In genomic region chr9:118887201-118887600, GRCm38 (mm10) we compare ENCODE assay signal across 17 mouse cellular contexts. TPM values are rescaled to one million over a fixed set of nuclear protein-coding genes. Genes with fewer than 3 reads are reported as not detected.
A peak's percentile ranks its signal among the peaks of the same experiment; 100 is the strongest.
DNase-seq lines count a peak whose midpoint lies in the region; ATAC-seq lines count a peak whose summit lies in the region.
"Had no signal": no experiment of that assay in that cellular context is flagged by ENCODE, and none has a peak within 500 bp of the region (broad histone marks: within the 10 kb centered on the region; RNA-seq: fewer than 3 reads in every experiment).

No protein-coding gene starts in this region.

- no peak overlapping the region for H3K4me3 ChIP-seq in heart, embryonic 11.5 days (ENCODE audit: low read depth, low read length)
- H3K4me3 ChIP-seq: forebrain, embryonic 13.5 days; hindbrain, embryonic 12.5 days; midbrain, embryonic 15.5 days had no signal

- ATAC-seq in heart, embryonic 11.5 days (replicated peaks; ENCODE audit: insufficient number of reproducible peaks, low FRiP score, low TSS enrichment), result no peak
- ATAC-seq: forebrain, embryonic 13.5 days; midbrain, embryonic 15.5 days had no signal

- no peaks in the 10 kb centered on the region for H3K9me3 ChIP-seq in heart, embryonic 11.5 days (replicated peaks; ENCODE audit: control insufficient read depth, low read length)
- H3K9me3 ChIP-seq: forebrain, embryonic 13.5 days; hindbrain, embryonic 12.5 days; midbrain, embryonic 15.5 days had no signal

- peak; percentile 28 for DNase-seq in adrenal gland, adult 2 months
- no peak for DNase-seq in adrenal gland, adult 18-20 months (ENCODE audit: low spot score in 2 of 2)
- peak; percentile 39 to 53 for DNase-seq in heart, adult 9 months (ENCODE audit: low spot score in 2 of 2)
- peak; percentile 30 for DNase-seq in gastrocnemius, postnatal 14 days
- DNase-seq in heart, postnatal 14 days, result peak; percentile 15 to 52
- no peak for DNase-seq in spleen, postnatal 10 days (ENCODE audit: low spot score in 2 of 2)
- no peak for DNase-seq in left cerebral cortex, postnatal 36 days (ENCODE audit: low spot score in 2 of 2)
- DNase-seq: adrenal gland, postnatal 36 days; cerebellum, adult 8-10 months; kidney, adult 9 months; lung, adult 18-20 months; right cerebral cortex, postnatal 4 days; thymus, adult 18-20 months had no signal

- intact Hi-C loops in gastrocnemius, postnatal 14 days (cut with DNase I; ENCODE audit: low total_unique reads), result no loop called here
- intact Hi-C loops in heart, postnatal 14 days (cut with DNase I), result no loop called here
- intact Hi-C loops in left cerebral cortex, postnatal 36 days (cut with DNase I), result no loop called here

- H3K27ac ChIP-seq in heart, embryonic 11.5 days (ENCODE audit: low read depth, low read length), result no peak overlapping the region
- H3K27ac ChIP-seq: forebrain, embryonic 13.5 days; hindbrain, embryonic 12.5 days; midbrain, embryonic 15.5 days had no signal

- no peaks in the 10 kb centered on the region for H3K36me3 ChIP-seq in heart, embryonic 11.5 days (ENCODE audit: control insufficient read depth, insufficient read depth, low read length)
- H3K36me3 ChIP-seq: hindbrain, embryonic 12.5 days; midbrain, embryonic 15.5 days had no signal

- WGBS in heart, embryonic 11.5 days (ENCODE audit: insufficient replicate concordance), result 86% methylated on average over 7 of the region's 7 CpGs

- H3K9ac ChIP-seq in heart, embryonic 11.5 days (ENCODE audit: low read depth, low read length), result no peak overlapping the region
- H3K9ac ChIP-seq: forebrain, embryonic 13.5 days; hindbrain, embryonic 12.5 days; midbrain, embryonic 15.5 days had no signal

- 0 out of 2 replicates have a peak, but pooled peaks cover 3% of the 10 kb centered on the region for H3K4me1 ChIP-seq in heart, embryonic 11.5 days (ENCODE audit: control insufficient read depth, insufficient read depth, low read length)
- H3K4me1 ChIP-seq: midbrain, embryonic 15.5 days had no signal

- no peak overlapping the region for H3K4me2 ChIP-seq in heart, embryonic 11.5 days
- H3K4me2 ChIP-seq: forebrain, embryonic 13.5 days; hindbrain, embryonic 12.5 days; midbrain, embryonic 15.5 days had no signal

- H3K27me3 ChIP-seq in heart, embryonic 11.5 days (ENCODE audit: control insufficient read depth, insufficient read depth, low read length), result no peaks in the 10 kb centered on the region; the same call in 1 of the 2 replicates
- H3K27me3 ChIP-seq: forebrain, embryonic 13.5 days; hindbrain, embryonic 12.5 days; midbrain, embryonic 15.5 days had no signal

RNA-seq across cellular contexts. Expression of gene Ctdspl, which starts 39.1 kb away (rescaled TPM):
- 10 to 100 TPM; 28.0 to 33.1 TPM for total RNA-seq in adrenal gland, adult 2 months (2021)
- 19.8 and 21.0 TPM in 2 replicates for polyA plus RNA-seq in adrenal gland, adult 2 months (2012; rRNA removed)
- 10 to 100 TPM; 28.8 to 37.7 TPM for total RNA-seq in adrenal gland, adult 18-20 months (2021)
- polyA plus RNA-seq in heart, embryonic 11.5 days (2014; fragmentation: Nextera tagmentation; extraction: Ambion mirVana), result 8.5 and 10.5 TPM in 2 replicates
- 10 to 100 TPM in 1 of 2 experiments, 1 to 10 TPM in 1; 8.2 to 10.0 TPM for total RNA-seq in gastrocnemius, postnatal 14 days (2021)
- total RNA-seq in heart, postnatal 14 days (2021), result 10 to 100 TPM; 12.3 to 13.7 TPM
- total RNA-seq in left cerebral cortex, postnatal 36 days (2021), result 10 to 100 TPM; 34.4 to 38.3 TPM

Comparison
In these comparisons a context has a peak if more than half of its experiments do, and no peak if none do; other contexts are left out.
1. DNase-seq: peak in adrenal gland, adult 2 months (single experiment), heart, adult 9 months (2 of 2), gastrocnemius, postnatal 14 days (single experiment) and heart, postnatal 14 days (2 of 2); none in adrenal gland, adult 18-20 months (0 of 2), spleen, postnatal 10 days (0 of 2) and left cerebral cortex, postnatal 36 days (0 of 2).